Mouse (Mus musculus): ENCODE data around the gene Rab44.
"Not testable (repeated sequence)": the region's sequence is repeated elsewhere in the genome, so short reads cannot be mapped to it uniquely, and the experiment has no call there.

Rab44 gene

GRCm38 (mm10) chr17:29091348-29091944, 22.5 kb upstream of the Rab44 start:
- no peak for DNase-seq (ENCODE audit: low read depth, low spot score)

- DNase-seq (ENCODE audit: low read depth, low spot score): no peak
These were observed 21.4 kb upstream of the Rab44 start for GRCm38 (mm10) chr17:29092497-29092896.

GRCm38 (mm10) chr17:29093110-29093952, 20.6 kb upstream of the Rab44 start:
- DNase-seq (ENCODE audit: low read depth, low spot score): peak; percentile 68

GRCm38 (mm10) chr17:29093961-29094309, 20.0 kb upstream of the Rab44 start:
- DNase-seq (ENCODE audit: low read depth, low spot score): no peak

- peak; percentile 62 for DNase-seq (ENCODE audit: low read depth, low spot score)
These were observed 19.4 kb upstream of the Rab44 start for GRCm38 (mm10) chr17:29094310-29095181.

GRCm38 (mm10) chr17:29095201-29095733, 18.7 kb upstream of the Rab44 start:
- DNase-seq (ENCODE audit: low read depth, low spot score): peak; percentile 93

- no peak for DNase-seq (ENCODE audit: low read depth, low spot score)
These were observed 17.7 kb upstream of the Rab44 start for GRCm38 (mm10) chr17:29096245-29096644.

- no peak for DNase-seq (ENCODE audit: low read depth, low spot score)
These were observed 16.9 kb upstream of the Rab44 start for GRCm38 (mm10) chr17:29096851-29097561.

GRCm38 (mm10) chr17:29098291-29098690, 15.7 kb upstream of the Rab44 start:
- DNase-seq (ENCODE audit: low read depth, low spot score): no peak

- no peak for DNase-seq (ENCODE audit: low read depth, low spot score)
These were observed 14.9 kb upstream of the Rab44 start for GRCm38 (mm10) chr17:29099076-29099475.

- DNase-seq (ENCODE audit: low read depth, low spot score): no peak
These were observed 13.3 kb upstream of the Rab44 start for GRCm38 (mm10) chr17:29100627-29101026.

- DNase-seq (ENCODE audit: low read depth, low spot score): not testable (repeated sequence)
These were observed 3.6 kb upstream of the Rab44 start for GRCm38 (mm10) chr17:29110356-29110755.

GRCm38 (mm10) chr17:29111332-29111731, 2.6 kb upstream of the Rab44 start:
- DNase-seq (ENCODE audit: low read depth, low spot score): no peak

GRCm38 (mm10) chr17:29116023-29116422, 2.1 kb downstream of the Rab44 start:
- DNase-seq (ENCODE audit: low read depth, low spot score): no peak

GRCm38 (mm10) chr17:29117006-29117648, 3.2 kb downstream of the Rab44 start:
- DNase-seq (ENCODE audit: low read depth, low spot score): no peak

- no peak for DNase-seq (ENCODE audit: low read depth, low spot score)
These were observed 4.1 kb downstream of the Rab44 start for GRCm38 (mm10) chr17:29118057-29118456.

GRCm38 (mm10) chr17:29120666-29121065, 6.7 kb downstream of the Rab44 start:
- no peak for DNase-seq (ENCODE audit: low read depth, low spot score)

GRCm38 (mm10) chr17:29122817-29123216, 8.9 kb downstream of the Rab44 start:
- no peak for DNase-seq (ENCODE audit: low read depth, low spot score)

GRCm38 (mm10) chr17:29123578-29124174, 9.7 kb downstream of the Rab44 start:
- DNase-seq (ENCODE audit: low read depth, low spot score): no peak

- DNase-seq (ENCODE audit: low read depth, low spot score): no peak
These were observed 12.6 kb downstream of the Rab44 start for GRCm38 (mm10) chr17:29126561-29126960.
